ENCODE assay signal across 7 mouse cellular contexts in the genomic region with DNA sequence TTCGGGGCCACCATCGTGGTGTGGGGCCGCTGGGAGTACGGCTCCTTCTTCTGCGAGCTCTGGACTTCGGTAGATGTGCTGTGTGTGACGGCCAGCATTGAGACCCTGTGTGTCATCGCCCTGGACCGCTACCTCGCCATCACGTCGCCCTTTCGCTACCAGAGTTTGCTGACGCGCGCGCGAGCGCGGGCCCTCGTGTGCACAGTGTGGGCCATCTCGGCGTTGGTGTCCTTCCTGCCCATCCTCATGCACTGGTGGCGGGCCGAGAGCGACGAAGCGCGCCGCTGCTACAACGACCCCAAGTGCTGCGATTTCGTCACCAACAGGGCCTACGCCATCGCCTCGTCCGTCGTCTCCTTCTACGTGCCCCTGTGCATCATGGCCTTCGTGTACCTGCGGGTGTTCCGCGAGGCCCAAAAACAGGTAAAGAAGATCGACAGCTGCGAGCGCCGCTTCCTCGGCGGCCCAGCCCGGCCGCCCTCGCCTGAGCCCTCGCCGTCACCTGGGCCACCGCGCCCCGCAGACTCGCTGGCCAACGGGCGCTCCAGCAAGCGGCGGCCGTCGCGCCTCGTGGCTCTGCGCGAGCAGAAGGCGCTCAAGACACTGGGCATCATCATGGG. TPM values are rescaled to one million over a fixed set of nuclear protein-coding genes. Genes with fewer than 3 reads are reported as not detected.
A peak's percentile ranks its signal among the peaks of the same experiment; 100 is the strongest.
DNase-seq lines count a peak whose midpoint lies in the region; ATAC-seq and TF ChIP-seq lines count a peak whose summit lies in the region.

No protein-coding gene starts in this region.

- H3K9ac ChIP-seq in hindbrain, embryonic 15.5 days, result peak overlapping the region; percentile 55
- H3K9ac ChIP-seq in limb, embryonic 15.5 days, result peak overlapping the region; percentile 33; the same call in 1 of the 2 replicates

- H3K27ac ChIP-seq in embryonic fibroblast, embryonic 13.5 days (ENCODE audit: insufficient read depth, low read length), result no peak overlapping the region
- H3K27ac ChIP-seq in hindbrain, embryonic 15.5 days (replicated peaks), result no peak overlapping the region
- H3K27ac ChIP-seq in limb, embryonic 15.5 days, result no peak overlapping the region

- peak overlapping the region; percentile 83 for H3K4me2 ChIP-seq in hindbrain, embryonic 15.5 days
- peak overlapping the region; percentile 90 for H3K4me2 ChIP-seq in limb, embryonic 15.5 days

- H3K4me1 ChIP-seq in embryonic fibroblast, embryonic 13.5 days (ENCODE audit: control insufficient read depth, insufficient read depth, low read length), result no peaks in the 10 kb centered on the region
- peaks cover 40% of the 10 kb centered on the region for H3K4me1 ChIP-seq in hindbrain, embryonic 15.5 days (replicated peaks)
- peaks cover 34% of the 10 kb centered on the region for H3K4me1 ChIP-seq in limb, embryonic 15.5 days

- TF ChIP-seq CTCF in embryonic fibroblast, embryonic 13.5 days (IDR thresholded peaks at IDR 0.05; ENCODE audit: borderline replicate concordance, insufficient read depth, low read length), result 0 out of 2 replicates have a peak, but pooled peaks have one; percentile 13

- H3K36me3 ChIP-seq in hindbrain, embryonic 15.5 days, result no peaks in the 10 kb centered on the region
- H3K36me3 ChIP-seq in limb, embryonic 15.5 days, result no peaks in the 10 kb centered on the region

- no peak for TF ChIP-seq POLR2A in embryonic fibroblast, embryonic 13.5 days (IDR thresholded peaks at IDR 0.05; ENCODE audit: low read depth, low read length)

- peaks cover 56% of the 10 kb centered on the region for H3K27me3 ChIP-seq in hindbrain, embryonic 15.5 days
- peaks cover 80% of the 10 kb centered on the region for H3K27me3 ChIP-seq in limb, embryonic 15.5 days

- WGBS in hindbrain, embryonic 15.5 days, result under 1% methylated on average over 69 of the region's 69 CpGs
- 2% methylated on average over 69 of the region's 69 CpGs for WGBS in limb, embryonic 15.5 days

- DNase-seq in thymus, postnatal 0 days (ENCODE audit: low spot score), result peak; percentile 17
- DNase-seq in thymus, adult 18-20 months, result no peak
- DNase-seq in naive thymus-derived CD4-positive, alpha-beta T cell, adult 2 months (ENCODE audit: low read depth), result peak; percentile 28
- no peak for DNase-seq in ovary, postnatal 36 days (ENCODE audit: low spot score)

- peak overlapping the region; percentile 24 for H3K4me3 ChIP-seq in embryonic fibroblast, embryonic 13.5 days (ENCODE audit: insufficient read depth, low read length)
- H3K4me3 ChIP-seq in hindbrain, embryonic 15.5 days, result peak overlapping the region; percentile 59
- peak overlapping the region; percentile 50 for H3K4me3 ChIP-seq in limb, embryonic 15.5 days

- no peaks in the 10 kb centered on the region for H3K9me3 ChIP-seq in hindbrain, embryonic 15.5 days
- H3K9me3 ChIP-seq in limb, embryonic 15.5 days, result no peaks in the 10 kb centered on the region

- peak; percentile 39; the same call in 1 of the 2 replicates for ATAC-seq in hindbrain, embryonic 15.5 days (ENCODE audit: low FRiP score, low read depth)
- ATAC-seq in limb, embryonic 15.5 days (ENCODE audit: insufficient number of reproducible peaks, low FRiP score, low TSS enrichment, low read depth), result no peak

RNA-seq across cellular contexts. Expression of a gene that starts 0.8 kb away (rescaled TPM):
- polyA plus RNA-seq in thymus, postnatal 0 days (2015; fragmentation: Nextera tagmentation; extraction: Ambion mirVana), result 0.68 and 1.1 TPM in 2 replicates
- polyA plus RNA-seq in embryonic fibroblast, embryonic 13.5 days (2011; ENCODE audit: insufficient read length, low read depth, missing spikeins), result 1.3 and 1.6 TPM in 2 replicates
- polyA plus RNA-seq in hindbrain, embryonic 15.5 days (2015; fragmentation: Nextera tagmentation; extraction: Ambion mirVana), result 0.93 and 1.1 TPM in 2 replicates
- polyA plus RNA-seq in limb, embryonic 15.5 days (2015; fragmentation: Nextera tagmentation; extraction: Ambion mirVana), result 0.30 and 0.79 TPM in 2 replicates

Comparison
In these comparisons a context has a peak if more than half of its experiments do, and no peak if none do; other contexts are left out.
1. DNase-seq: peak in thymus, postnatal 0 days (single experiment) and naive thymus-derived CD4-positive, alpha-beta T cell, adult 2 months (single experiment); none in thymus, adult 18-20 months (0 of 2) and ovary, postnatal 36 days (single experiment).
2. Peak in every context shown above with its lines, with median percentiles within 50 percentile points of each other: H3K4me3 ChIP-seq.